Mouse (Mus musculus): ENCODE results near the gene Dclre1a. TPM values are rescaled to one million over a fixed set of nuclear protein-coding genes. Genes with fewer than 3 reads are reported as not detected.

Gene Dclre1a
- 13.7 and 15.6 TPM in 2 replicates for polyA plus RNA-seq (2015; fragmentation: Nextera tagmentation; extraction: Ambion mirVana)

DNA sequence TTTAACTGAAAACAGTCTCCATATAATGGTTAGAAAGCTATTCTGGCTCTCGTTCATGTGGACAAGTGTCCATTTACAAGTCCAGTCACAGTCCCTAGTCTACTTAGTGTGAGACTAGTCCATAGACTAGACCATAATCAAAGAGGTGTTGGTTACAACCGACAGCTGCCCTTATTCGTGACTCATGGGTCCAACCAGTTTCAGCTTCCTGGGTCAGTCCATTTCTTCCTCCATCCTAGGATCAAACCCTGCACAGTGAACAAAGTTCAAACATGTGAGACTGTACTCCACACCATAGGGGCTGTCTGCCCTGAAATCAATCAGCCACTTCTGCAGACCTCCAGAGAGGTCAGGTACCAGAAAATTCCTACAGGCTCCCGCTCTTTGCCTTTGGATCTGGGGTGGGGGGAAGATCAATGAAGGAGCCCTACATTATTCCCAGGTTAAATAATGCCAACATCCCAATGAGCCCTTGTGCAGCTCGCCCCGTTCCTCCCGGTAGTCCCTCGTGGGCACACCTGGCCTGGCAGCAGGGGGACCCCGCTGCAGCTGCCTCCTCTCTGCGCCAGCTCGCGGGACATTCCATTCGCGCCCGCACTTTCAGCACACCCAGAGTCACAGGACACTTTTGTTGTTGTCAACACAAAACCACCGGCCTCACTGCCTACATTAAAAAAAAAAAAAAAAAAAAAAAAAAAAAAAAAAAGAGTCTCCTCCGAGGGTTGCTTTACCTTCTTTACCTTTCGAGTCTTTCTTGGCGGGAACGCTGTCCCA, at the start of gene Dclre1a:
Dclre1a (minus strand) TSS at position 767 of the 774 bp plus-strand sequence.
- no peaks in the 10 kb centered on the region for H3K27me3 ChIP-seq (replicated peaks; ENCODE audit: control insufficient read depth, insufficient read depth, low read length)

DNA sequence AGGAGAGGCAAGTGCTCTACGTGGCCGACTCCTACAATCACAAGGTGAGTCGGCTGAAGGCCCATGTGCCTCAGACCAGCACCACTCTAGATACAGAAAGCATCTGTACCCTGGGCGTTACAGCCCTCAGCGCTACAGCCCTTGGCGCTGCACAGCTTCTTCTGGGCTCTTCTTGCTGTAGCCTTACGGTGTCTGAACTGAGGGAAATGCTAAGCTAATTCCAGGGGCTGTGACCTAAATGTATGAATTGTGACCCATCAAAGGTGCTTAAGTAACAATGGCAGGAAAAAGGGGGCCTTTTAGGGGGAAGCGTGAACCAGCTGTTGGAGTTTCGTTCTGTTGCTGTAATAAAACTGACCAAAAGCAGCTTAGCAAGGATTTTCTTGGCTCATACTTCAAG, 44.5 kb upstream of the Dclre1a start:
- 89% methylated on average over 9 of the region's 9 CpGs for WGBS
- Histone ChIP-seq H3K27ac (ENCODE audit: low read length) (no peak overlapping the region), H3K36me3 (ENCODE audit: control insufficient read depth, insufficient read depth) (peaks cover 21% of the 10 kb centered on the region), H3K9ac (replicated peaks; ENCODE audit: low read depth, low read length) (no peak overlapping the region), H3K9me3 (ENCODE audit: control insufficient read depth, low read length) (no peaks in the 10 kb centered on the region), H3K4me3 (replicated peaks; ENCODE audit: low read length) (no peak overlapping the region), H3K27me3 (replicated peaks; ENCODE audit: control insufficient read depth, insufficient read depth, low read length) (no peaks in the 10 kb centered on the region), H3K4me2 (ENCODE audit: low read length) (no peak overlapping the region), H3K4me1 (replicated peaks; ENCODE audit: control insufficient read depth, insufficient read depth, low read length) (peaks cover 4% of the 10 kb centered on the region; the same call in 1 of the 2 replicates)
- ATAC-seq, result no peak

More for the DNA sequence above, at the start of gene Dclre1a:
- peak; percentile 82 for ATAC-seq
- Histone ChIP-seq H3K9ac (replicated peaks; ENCODE audit: low read depth, low read length) (peak within 1 kb of the TSS; percentile 99), H3K27ac (ENCODE audit: low read length) (peak within 1 kb of the TSS; percentile 86), H3K4me2 (ENCODE audit: low read length) (peak within 1 kb of the TSS; percentile 78), H3K36me3 (ENCODE audit: control insufficient read depth, insufficient read depth) (peaks cover 6% of the 10 kb centered on the region), H3K4me1 (replicated peaks; ENCODE audit: control insufficient read depth, insufficient read depth, low read length) (peaks cover 17% of the 10 kb centered on the region), H3K4me3 (replicated peaks; ENCODE audit: low read length) (peak within 1 kb of the TSS; percentile 97), H3K9me3 (ENCODE audit: control insufficient read depth, low read length) (no peaks in the 10 kb centered on the region)
- 11% methylated on average over 20 of the region's 20 CpGs for WGBS

DNA sequence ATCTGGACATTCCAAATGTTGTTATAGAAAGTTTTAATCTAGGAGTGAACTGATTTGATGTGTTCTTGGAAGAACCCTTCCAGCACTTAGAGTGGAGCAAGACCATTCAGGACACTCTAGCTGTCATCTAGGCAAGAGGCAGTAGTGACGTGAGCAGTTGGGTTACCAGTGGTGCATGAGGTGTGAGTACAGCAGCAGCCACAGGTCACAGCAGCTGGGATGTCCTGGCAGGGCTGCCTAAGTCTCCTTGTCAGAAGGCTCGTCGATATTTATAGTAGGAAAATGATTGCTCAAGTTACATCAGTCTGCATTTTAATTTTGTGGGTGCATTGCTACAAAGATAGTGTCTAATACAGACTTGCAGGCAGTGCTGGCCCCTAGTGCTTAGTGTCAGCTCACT, 42.2 kb upstream of the Dclre1a start:
- Histone ChIP-seq H3K36me3 (ENCODE audit: control insufficient read depth, insufficient read depth) (peaks cover 12% of the 10 kb centered on the region; the same call in 1 of the 2 replicates), H3K4me3 (replicated peaks; ENCODE audit: low read length) (no peak overlapping the region), H3K9me3 (ENCODE audit: control insufficient read depth, low read length) (no peaks in the 10 kb centered on the region), H3K4me1 (replicated peaks; ENCODE audit: control insufficient read depth, insufficient read depth, low read length) (peaks cover 4% of the 10 kb centered on the region; the same call in 1 of the 2 replicates), H3K27me3 (replicated peaks; ENCODE audit: control insufficient read depth, insufficient read depth, low read length) (no peaks in the 10 kb centered on the region), H3K27ac (ENCODE audit: low read length) (no peak overlapping the region), H3K9ac (replicated peaks; ENCODE audit: low read depth, low read length) (no peak overlapping the region), H3K4me2 (ENCODE audit: low read length) (no peak overlapping the region)
- WGBS, result 95% methylated on average over 3 of the region's 3 CpGs
- no peak for ATAC-seq

DNA sequence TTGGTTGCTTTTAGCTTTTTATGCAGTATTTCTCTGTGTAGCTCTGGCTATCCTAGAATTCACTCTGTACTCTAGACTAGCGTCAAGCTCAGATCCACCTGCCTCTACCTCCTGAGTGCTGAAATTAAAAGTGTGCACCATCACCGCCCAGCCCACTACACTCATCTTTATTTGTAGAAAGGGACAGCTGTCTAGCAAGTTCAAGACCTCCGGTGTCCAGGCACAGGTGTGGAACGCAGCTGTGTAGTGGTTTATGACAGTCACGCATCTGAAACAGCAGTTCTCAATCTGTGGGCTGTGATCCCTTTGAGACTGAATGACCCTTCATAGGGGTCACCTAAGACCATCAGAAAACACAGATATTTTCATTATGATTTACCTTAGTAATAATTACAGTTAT, 41.4 kb upstream of the Dclre1a start:
- 96% methylated on average over 5 of the region's 5 CpGs for WGBS
- Histone ChIP-seq H3K36me3 (ENCODE audit: control insufficient read depth, insufficient read depth) (peaks cover 9% of the 10 kb centered on the region; the same call in 1 of the 2 replicates), H3K9ac (replicated peaks; ENCODE audit: low read depth, low read length) (no peak overlapping the region), H3K4me3 (replicated peaks; ENCODE audit: low read length) (no peak overlapping the region), H3K27me3 (replicated peaks; ENCODE audit: control insufficient read depth, insufficient read depth, low read length) (no peaks in the 10 kb centered on the region), H3K4me1 (replicated peaks; ENCODE audit: control insufficient read depth, insufficient read depth, low read length) (peaks cover 4% of the 10 kb centered on the region; the same call in 1 of the 2 replicates), H3K4me2 (ENCODE audit: low read length) (no peak overlapping the region), H3K9me3 (ENCODE audit: control insufficient read depth, low read length) (no peaks in the 10 kb centered on the region), H3K27ac (ENCODE audit: low read length) (no peak overlapping the region)
- ATAC-seq, result no peak

DNA sequence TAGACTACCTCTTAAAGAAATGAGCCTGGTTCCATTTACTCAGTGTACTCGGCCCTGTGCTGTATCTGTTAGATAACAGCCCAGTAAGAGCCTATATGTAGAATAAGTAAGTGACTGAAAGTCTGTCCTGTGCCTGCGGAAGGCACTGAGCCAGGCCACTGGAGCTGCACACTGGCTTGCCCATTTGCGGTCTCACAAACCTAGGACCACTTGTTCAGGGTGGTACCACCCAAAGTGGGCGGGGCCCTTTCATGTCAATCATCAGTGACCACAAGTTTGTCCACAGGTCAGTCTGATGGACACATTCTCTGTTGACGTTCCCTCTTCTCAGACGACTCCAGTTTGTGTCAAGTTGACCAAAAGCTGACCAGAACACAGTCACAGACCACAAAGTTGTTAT, 41.0 kb upstream of the Dclre1a start:
- no peak overlapping the region for H3K9ac ChIP-seq (replicated peaks; ENCODE audit: low read depth, low read length)
- H3K9me3 ChIP-seq (ENCODE audit: control insufficient read depth, low read length), result no peaks in the 10 kb centered on the region
- H3K4me3 ChIP-seq (replicated peaks; ENCODE audit: low read length), result no peak overlapping the region
- no peaks in the 10 kb centered on the region for H3K27me3 ChIP-seq (replicated peaks; ENCODE audit: control insufficient read depth, insufficient read depth, low read length)
- no peak overlapping the region for H3K4me2 ChIP-seq (ENCODE audit: low read length)
- H3K27ac ChIP-seq (ENCODE audit: low read length), result no peak overlapping the region
- peaks cover 9% of the 10 kb centered on the region; the same call in 1 of the 2 replicates for H3K36me3 ChIP-seq (ENCODE audit: control insufficient read depth, insufficient read depth)
- H3K4me1 ChIP-seq (replicated peaks; ENCODE audit: control insufficient read depth, insufficient read depth, low read length), result peaks cover 4% of the 10 kb centered on the region; the same call in 1 of the 2 replicates
- 95% methylated on average over 6 of the region's 6 CpGs for WGBS
- ATAC-seq, result no peak

DNA sequence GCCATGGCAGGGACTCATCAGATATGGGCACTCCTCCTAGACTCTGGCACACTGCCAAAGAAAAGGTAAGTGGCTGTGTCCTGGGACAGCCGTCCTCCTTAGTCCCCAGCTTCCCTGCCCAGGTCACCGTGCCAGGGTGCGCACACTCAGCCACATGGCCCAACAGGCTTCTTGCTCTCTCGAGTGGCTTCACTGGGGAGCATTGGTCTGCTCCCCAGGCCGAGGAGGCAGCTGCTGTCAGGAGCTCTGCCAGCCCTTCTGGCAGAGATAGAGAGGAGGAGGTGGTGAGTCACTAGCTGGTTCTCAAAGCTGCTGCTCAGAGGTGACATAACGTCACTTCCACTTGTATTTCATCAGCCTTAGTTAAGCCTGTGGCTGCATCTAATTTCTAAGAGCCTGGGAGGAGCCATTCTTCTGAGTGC, 40.2 kb upstream of the Dclre1a start:
- Histone ChIP-seq H3K27ac (ENCODE audit: low read length) (no peak overlapping the region), H3K27me3 (replicated peaks; ENCODE audit: control insufficient read depth, insufficient read depth, low read length) (no peaks in the 10 kb centered on the region), H3K4me2 (ENCODE audit: low read length) (no peak overlapping the region), H3K9me3 (ENCODE audit: control insufficient read depth, low read length) (no peaks in the 10 kb centered on the region), H3K9ac (replicated peaks; ENCODE audit: low read depth, low read length) (no peak overlapping the region), H3K36me3 (ENCODE audit: control insufficient read depth, insufficient read depth) (peaks cover 11% of the 10 kb centered on the region; the same call in 1 of the 2 replicates), H3K4me1 (replicated peaks; ENCODE audit: control insufficient read depth, insufficient read depth, low read length) (peaks cover 4% of the 10 kb centered on the region; the same call in 1 of the 2 replicates), H3K4me3 (replicated peaks; ENCODE audit: low read length) (no peak overlapping the region)
- WGBS, result 64% methylated on average over 6 of the region's 6 CpGs
- peak; percentile 31; the same call in 1 of the 2 replicates for ATAC-seq

DNA sequence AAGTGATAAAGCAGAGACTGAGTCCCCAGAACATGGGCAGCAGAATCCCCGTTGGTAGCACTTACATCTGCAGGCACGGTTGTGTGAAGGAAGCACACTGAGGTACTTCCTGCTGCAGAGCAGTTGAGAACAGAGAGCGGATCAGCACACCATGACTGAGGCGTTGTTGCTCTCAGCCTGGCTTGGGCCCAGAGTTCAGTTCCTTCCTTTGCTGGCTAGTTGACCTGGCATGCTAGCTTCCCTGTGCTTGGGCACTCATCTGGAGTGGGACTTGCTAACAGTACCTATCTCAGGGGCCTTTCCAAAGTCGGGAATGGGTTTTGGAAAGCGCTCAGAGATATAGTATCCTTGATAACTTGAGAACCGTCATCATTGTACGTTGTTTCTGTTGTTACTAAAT, 38.3 kb upstream of the Dclre1a start:
- H3K36me3 ChIP-seq (ENCODE audit: control insufficient read depth, insufficient read depth), result peaks cover 9% of the 10 kb centered on the region; the same call in 1 of the 2 replicates
- 88% methylated on average over 8 of the region's 8 CpGs for WGBS
- H3K4me3 ChIP-seq (replicated peaks; ENCODE audit: low read length), result no peak overlapping the region
- no peak overlapping the region for H3K27ac ChIP-seq (ENCODE audit: low read length)
- no peaks in the 10 kb centered on the region for H3K9me3 ChIP-seq (ENCODE audit: control insufficient read depth, low read length)
- H3K4me2 ChIP-seq (ENCODE audit: low read length), result no peak overlapping the region
- H3K9ac ChIP-seq (replicated peaks; ENCODE audit: low read depth, low read length), result no peak overlapping the region
- H3K27me3 ChIP-seq (replicated peaks; ENCODE audit: control insufficient read depth, insufficient read depth, low read length), result no peaks in the 10 kb centered on the region
- no peak for ATAC-seq
- H3K4me1 ChIP-seq (replicated peaks; ENCODE audit: control insufficient read depth, insufficient read depth, low read length), result peaks cover 4% of the 10 kb centered on the region; the same call in 1 of the 2 replicates

DNA sequence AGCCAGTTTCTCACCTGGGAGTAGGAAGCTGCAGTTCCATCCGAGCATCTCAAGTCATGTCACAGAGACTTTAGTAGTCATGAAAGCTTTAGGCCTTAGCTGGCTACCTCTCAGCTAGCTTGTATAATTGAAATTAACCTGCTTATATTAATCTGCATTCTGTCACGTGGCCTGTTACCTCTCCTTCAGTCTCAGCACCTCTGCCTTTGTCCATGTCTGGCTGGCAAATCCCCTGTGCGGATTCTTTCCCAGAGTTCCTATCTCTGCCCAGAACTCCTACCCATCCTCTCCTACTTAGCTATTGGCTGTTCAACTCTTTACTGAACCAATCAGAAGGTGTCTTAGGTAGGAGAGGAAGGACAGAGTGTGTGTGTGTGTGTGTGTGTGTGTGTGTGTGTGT, 36.3 kb upstream of the Dclre1a start:
- Histone ChIP-seq H3K27me3 (replicated peaks; ENCODE audit: control insufficient read depth, insufficient read depth, low read length) (no peaks in the 10 kb centered on the region), H3K9ac (replicated peaks; ENCODE audit: low read depth, low read length) (no peak overlapping the region), H3K4me2 (ENCODE audit: low read length) (no peak overlapping the region), H3K36me3 (ENCODE audit: control insufficient read depth, insufficient read depth) (peaks cover 7% of the 10 kb centered on the region; the same call in 1 of the 2 replicates), H3K27ac (ENCODE audit: low read length) (no peak overlapping the region), H3K4me3 (replicated peaks; ENCODE audit: low read length) (no peak overlapping the region), H3K9me3 (ENCODE audit: control insufficient read depth, low read length) (no peaks in the 10 kb centered on the region), H3K4me1 (replicated peaks; ENCODE audit: control insufficient read depth, insufficient read depth, low read length) (peaks cover 4% of the 10 kb centered on the region; the same call in 1 of the 2 replicates)
- no peak for ATAC-seq
- 80% methylated on average over 3 of the region's 3 CpGs for WGBS

DNA sequence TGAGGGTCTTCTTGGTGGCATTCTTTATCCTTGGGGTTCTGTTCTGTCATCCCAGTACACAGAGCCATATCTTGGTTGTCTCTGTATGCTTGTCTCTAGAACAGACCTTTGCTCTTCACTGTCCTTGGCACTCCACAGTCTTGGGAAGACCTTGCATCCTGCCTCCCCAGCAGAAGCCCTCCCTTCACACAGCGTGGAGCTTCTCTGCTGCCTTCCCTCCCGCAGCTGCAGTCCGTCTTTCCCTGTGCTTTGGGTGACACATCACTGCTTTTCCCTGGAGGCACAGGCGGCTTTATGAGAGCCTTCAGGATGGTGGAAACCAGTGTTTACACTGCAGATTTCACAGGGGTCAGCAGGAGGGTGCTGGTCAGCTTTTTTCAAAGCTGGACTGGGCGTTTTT, 35.8 kb upstream of the Dclre1a start:
- H3K4me1 ChIP-seq (replicated peaks; ENCODE audit: control insufficient read depth, insufficient read depth, low read length), result peaks cover 4% of the 10 kb centered on the region; the same call in 1 of the 2 replicates
- H3K27me3 ChIP-seq (replicated peaks; ENCODE audit: control insufficient read depth, insufficient read depth, low read length), result no peaks in the 10 kb centered on the region
- H3K4me3 ChIP-seq (replicated peaks; ENCODE audit: low read length), result no peak overlapping the region
- no peak overlapping the region for H3K4me2 ChIP-seq (ENCODE audit: low read length)
- H3K36me3 ChIP-seq (ENCODE audit: control insufficient read depth, insufficient read depth), result peaks cover 3% of the 10 kb centered on the region; the same call in 1 of the 2 replicates
- ATAC-seq, result no peak
- no peak overlapping the region for H3K9ac ChIP-seq (replicated peaks; ENCODE audit: low read depth, low read length)
- no peaks in the 10 kb centered on the region for H3K9me3 ChIP-seq (ENCODE audit: control insufficient read depth, low read length)
- H3K27ac ChIP-seq (ENCODE audit: low read length), result no peak overlapping the region
- 80% methylated on average over 5 of the region's 5 CpGs for WGBS

All from forebrain, embryonic 16.5 days (tissue).